Mouse (Mus musculus) bone marrow, adult 2 months (tissue): ENCODE data around the gene Prkci.

Source experiments
- CTCF ChIP-seq: fragments of 200-500 bp; IDR thresholded peaks from 2 replicates; pipeline ENCODE4 v1.5.1; 2011; ENCODE audit warnings: low read length, control low read depth; ENCODE audit not compliant: control insufficient read depth, insufficient read depth
- POLR2A ChIP-seq: fragments of 200-500 bp; IDR thresholded peaks from 2 replicates; pipeline ENCODE4 v1.6.1; 2011; ENCODE audit warnings: low read depth, mild to moderate bottlenecking, control low read depth, low read length, borderline replicate concordance; ENCODE audit not compliant: control insufficient read depth

DNA sequence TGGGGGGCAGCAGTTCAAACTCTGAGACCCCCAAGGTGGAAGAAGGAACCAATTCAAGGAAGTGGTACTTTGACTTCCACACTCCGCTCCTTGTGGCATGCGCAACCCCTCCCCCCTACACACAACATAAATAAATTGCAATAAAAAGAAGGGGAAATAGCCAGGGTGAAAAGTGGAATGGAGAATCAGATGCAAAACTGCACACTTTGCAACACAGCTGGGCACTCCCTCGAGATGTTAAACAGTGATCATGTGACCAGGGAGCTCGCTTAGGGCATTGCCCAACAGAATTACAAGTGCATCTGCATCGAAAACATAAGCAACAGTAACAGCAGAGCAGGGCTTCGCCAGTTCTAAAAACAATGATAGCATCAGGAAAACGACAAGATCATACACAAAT is 3.4 kb upstream of the Prkci start:
- TF ChIP-seq CTCF (no peak), POLR2A (no peak)
